Mouse (Mus musculus) ovary, postnatal 14 days (tissue): Measurements from ENCODE around the gene Mdh1.

ENCODE experiments used
- DNase-seq: peaks from one replicate; pipeline ENCODE4 v3.0.0; 2022; ENCODE audit warnings: low spot score

Mdh1 gene

GRCm38 (mm10) chr11:21571700-21572381 lies at the start of gene Mdh1, which contains the start of gene Wdpcp:
Gene Mdh1 (minus strand): TSS chr11:21572367.
Gene Wdpcp (plus strand): TSS chr11:21572235.
- DNase-seq = peak; percentile 82

GRCm38 (mm10) chr11:21615915-21616314 lies 43.7 kb upstream of the Mdh1 start:
- no peak for DNase-seq

GRCm38 (mm10) chr11:21602497-21602896 lies 30.3 kb upstream of the Mdh1 start:
- no peak for DNase-seq

- DNase-seq = no peak
Observed at GRCm38 (mm10) chr11:21583286-21583685, 11.1 kb upstream of the Mdh1 start.

GRCm38 (mm10) chr11:21581472-21581871 lies 9.3 kb upstream of the Mdh1 start:
- no peak for DNase-seq

GRCm38 (mm10) chr11:21570973-21571372 lies 1.2 kb downstream of the Mdh1 start:
- no peak for DNase-seq

GRCm38 (mm10) chr11:21570109-21570474 lies 2.1 kb downstream of the Mdh1 start:
- no peak for DNase-seq

GRCm38 (mm10) chr11:21569456-21570108 lies 2.6 kb downstream of the Mdh1 start:
- no peak for DNase-seq

GRCm38 (mm10) chr11:21569002-21569401 lies 3.2 kb downstream of the Mdh1 start:
- no peak for DNase-seq

- DNase-seq = no peak
Observed at GRCm38 (mm10) chr11:21567733-21568132, 4.4 kb downstream of the Mdh1 start.

GRCm38 (mm10) chr11:21566934-21567333 lies 5.2 kb downstream of the Mdh1 start:
- no peak for DNase-seq

- DNase-seq = no peak
Observed at GRCm38 (mm10) chr11:21564681-21565405, 7.3 kb downstream of the Mdh1 start.

- DNase-seq = no peak
Observed at GRCm38 (mm10) chr11:21563617-21564325, 8.4 kb downstream of the Mdh1 start.

GRCm38 (mm10) chr11:21561347-21561746 lies 10.8 kb downstream of the Mdh1 start:
- no peak for DNase-seq

- no peak for DNase-seq
Observed at GRCm38 (mm10) chr11:21559727-21560126, 12.4 kb downstream of the Mdh1 start.

- no peak for DNase-seq
Observed at GRCm38 (mm10) chr11:21552049-21552448, 20.1 kb downstream of the Mdh1 start.

GRCm38 (mm10) chr11:21550222-21551173 lies 21.7 kb downstream of the Mdh1 start:
- no peak for DNase-seq

GRCm38 (mm10) chr11:21549754-21550153 lies 22.4 kb downstream of the Mdh1 start:
- DNase-seq = no peak

- DNase-seq = no peak
Observed at GRCm38 (mm10) chr11:21549052-21549451, 23.1 kb downstream of the Mdh1 start.

GRCm38 (mm10) chr11:21547518-21547917 lies 24.6 kb downstream of the Mdh1 start:
- no peak for DNase-seq

GRCm38 (mm10) chr11:21546671-21547070 lies 25.5 kb downstream of the Mdh1 start:
- DNase-seq = no peak
